Mouse (Mus musculus) hindbrain, embryonic 13.5 days (tissue): Measurements from ENCODE around the gene Tspan10. TPM values are rescaled to one million over a fixed set of nuclear protein-coding genes. Genes with fewer than 3 reads are reported as not detected.

ENCODE experiments used
- ATAC-seq: fragments of 200-750 bp; cut with Nextera tagmentation; 2 replicates; pipeline ENCODE4 v1.8.0; 2017; ENCODE audit warnings: moderate TSS enrichment; ENCODE audit not compliant: low FRiP score
- H3K27ac ChIP-seq: fragments of 300-500 bp; sonication (generic); 2 replicates; pipeline ENCODE4 v1.5.1; 2015; ENCODE audit warnings: inconsistent platforms, mild to moderate bottlenecking, moderate library complexity
- H3K27me3 ChIP-seq: fragments of 300-500 bp; sonication (generic); 2 replicates; pipeline ENCODE4 v1.6.1; 2015; ENCODE audit warnings: mild to moderate bottlenecking, inconsistent platforms
- H3K36me3 ChIP-seq: fragments of 300-500 bp; sonication (generic); 2 replicates; pipeline ENCODE4 v1.6.1; 2015; ENCODE audit warnings: mild to moderate bottlenecking, inconsistent platforms
- H3K4me1 ChIP-seq: fragments of 300-500 bp; sonication (generic); replicated peaks from 2 replicates; pipeline ENCODE4 v1.6.1; 2015; ENCODE audit warnings: inconsistent platforms
- H3K4me2 ChIP-seq: fragments of 300-500 bp; sonication (generic); 2 replicates; pipeline ENCODE4 v1.6.1; 2015; ENCODE audit warnings: inconsistent platforms, mild to moderate bottlenecking, moderate library complexity
- H3K4me3 ChIP-seq: fragments of 300-500 bp; sonication (generic); 2 replicates; pipeline ENCODE4 v1.5.1; 2015; ENCODE audit warnings: mild to moderate bottlenecking, inconsistent platforms
- H3K9ac ChIP-seq: fragments of 300-500 bp; sonication (generic); 2 replicates; pipeline ENCODE4 v1.6.1; 2015; ENCODE audit warnings: mild to moderate bottlenecking, inconsistent platforms
- H3K9me3 ChIP-seq: fragments of 300-500 bp; sonication (generic); 2 replicates; pipeline ENCODE4 v1.6.1; 2016; ENCODE audit warnings: inconsistent platforms
- WGBS: fragments of 180-500 bp; shearing (Covaris S2); methylation state at CpG from one replicate; pipeline ENCODE4 v1.1.7; 2015; 5-methylcytosine and 5-hydroxymethylcytosine counted together
- polyA plus RNA-seq: library from polyadenylated mRNA; unstranded; fragments of >200 nt; fragmentation: Nextera tagmentation; extraction: Ambion mirVana; gene quantifications from 2 replicates; pipeline ENCODE4 v1.2.1, GENCODE M21; 2015

Tspan10 gene
- polyA plus RNA-seq, 1 experiment from 2014 or later: not detected

DNA sequence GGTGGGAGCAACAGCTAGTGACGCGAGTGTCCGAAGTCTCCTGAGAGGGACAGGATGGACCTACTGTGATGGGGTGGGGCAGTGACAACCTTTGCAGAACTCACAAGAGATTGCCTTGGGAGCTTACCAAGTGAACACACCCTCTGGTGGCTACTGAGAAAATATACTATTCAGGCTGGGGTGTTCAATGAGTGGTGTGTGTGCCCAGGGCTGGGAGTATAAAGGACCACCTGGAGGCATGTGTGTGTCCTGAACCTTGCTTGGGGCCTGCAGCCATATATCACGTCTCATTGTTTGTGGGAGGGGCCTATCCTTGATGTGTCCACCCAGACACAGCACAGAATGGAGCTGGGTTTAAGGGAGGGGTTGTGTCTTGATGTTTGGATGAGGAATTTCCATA, 46.1 kb downstream of the Tspan10 start:
- Histone ChIP-seq H3K4me1 (peaks cover 57% of the 10 kb centered on the region), H3K9ac (no peak overlapping the region), H3K27me3 (no peaks in the 10 kb centered on the region), H3K36me3 (peaks cover 38% of the 10 kb centered on the region), H3K27ac (no peak overlapping the region), H3K4me2 (no peak overlapping the region), H3K4me3 (no peak overlapping the region), H3K9me3 (no peaks in the 10 kb centered on the region)
- 79% methylated on average over 4 of the region's 4 CpGs for WGBS
- ATAC-seq: no peak

DNA sequence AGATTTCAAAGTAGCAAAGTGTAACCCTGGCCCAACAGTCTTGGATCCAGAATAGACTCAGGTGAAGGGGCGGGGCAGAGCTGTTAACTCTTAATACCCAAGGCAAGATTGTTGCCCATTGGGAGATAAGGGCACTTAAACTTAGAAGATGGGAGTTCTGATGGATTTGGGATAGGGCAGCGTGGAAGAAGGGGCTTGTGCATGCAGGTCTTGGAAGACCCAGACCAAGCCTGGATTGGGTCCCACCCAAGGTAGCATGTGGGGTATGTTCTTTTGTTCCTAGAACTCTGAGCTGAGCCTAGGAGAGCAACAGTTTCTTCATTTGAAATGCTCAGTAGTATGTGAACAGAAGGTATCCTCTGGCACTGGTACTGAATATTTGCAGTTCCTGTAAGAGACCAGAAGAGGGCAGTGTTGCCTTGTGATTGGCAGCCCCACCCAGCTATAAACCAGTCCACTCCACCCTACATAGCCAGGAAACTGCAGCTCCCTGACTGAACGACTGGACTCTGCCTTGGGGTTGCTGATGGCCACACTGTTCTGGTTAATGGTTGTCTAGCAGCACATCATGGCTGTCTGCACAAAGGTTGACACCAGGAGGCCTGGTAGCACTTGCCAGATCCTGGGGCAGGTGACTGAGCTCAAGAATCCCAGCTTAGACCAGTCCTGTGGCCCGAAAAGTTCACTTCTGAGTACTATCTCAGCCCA, 46.8 kb downstream of the Tspan10 start:
- Histone ChIP-seq H3K9me3 (no peaks in the 10 kb centered on the region), H3K27me3 (no peaks in the 10 kb centered on the region), H3K4me2 (no peak overlapping the region), H3K4me1 (peaks cover 58% of the 10 kb centered on the region), H3K27ac (peak overlapping the region; percentile 20; the same call in 1 of the 2 replicates), H3K36me3 (peaks cover 38% of the 10 kb centered on the region), H3K4me3 (no peak overlapping the region; the same call in 1 of the 2 replicates), H3K9ac (no peak overlapping the region)
- 61% methylated on average over 4 of the region's 4 CpGs for WGBS
- peak; percentile 6; the same call in 1 of the 2 replicates for ATAC-seq

DNA sequence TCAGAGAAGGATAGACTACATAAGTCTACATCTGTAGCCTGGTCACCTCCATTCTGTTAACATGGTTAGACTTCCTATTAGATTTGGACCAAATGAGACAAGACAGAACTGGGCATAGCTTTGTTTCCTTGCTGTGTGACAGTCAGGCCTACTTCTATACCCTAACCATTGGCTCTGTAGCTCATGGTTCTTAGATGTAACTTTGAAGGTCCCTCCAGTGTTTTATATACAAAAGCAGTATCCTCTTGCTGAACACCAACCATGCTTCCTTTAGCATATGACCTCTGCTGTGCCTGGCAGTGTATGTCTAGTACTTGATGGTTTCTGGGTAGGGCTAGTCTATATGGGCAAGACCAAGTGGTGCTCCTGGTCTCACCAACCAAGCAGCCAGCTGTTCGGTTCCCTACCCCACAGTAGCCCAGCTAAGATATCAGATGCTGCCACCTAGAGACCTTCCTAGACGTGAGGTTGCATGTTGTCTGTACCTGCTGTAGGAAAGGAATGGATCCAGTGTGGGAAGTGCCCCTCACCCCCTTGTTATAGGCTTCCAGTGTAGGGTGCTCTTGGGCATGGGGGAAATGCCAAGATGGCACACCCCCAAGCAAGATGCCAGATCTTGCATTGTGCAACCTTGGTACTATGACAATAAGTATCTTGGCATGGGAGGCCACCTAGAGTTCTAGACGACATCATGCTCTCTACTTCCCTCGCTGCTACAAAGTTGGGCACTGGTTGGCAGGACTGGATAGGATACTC, 48.0 kb downstream of the Tspan10 start:
- H3K27ac ChIP-seq: peak overlapping the region; percentile 89
- H3K9ac ChIP-seq: no peak overlapping the region; the same call in 1 of the 2 replicates
- H3K9me3 ChIP-seq: no peaks in the 10 kb centered on the region
- H3K4me2 ChIP-seq: peak overlapping the region; percentile 97
- H3K4me1 ChIP-seq: peaks cover 52% of the 10 kb centered on the region
- ATAC-seq: no peak
- H3K27me3 ChIP-seq: no peaks in the 10 kb centered on the region
- H3K36me3 ChIP-seq: peaks cover 51% of the 10 kb centered on the region
- 29% methylated on average over 4 of the region's 4 CpGs for WGBS
- H3K4me3 ChIP-seq: no peak overlapping the region

DNA sequence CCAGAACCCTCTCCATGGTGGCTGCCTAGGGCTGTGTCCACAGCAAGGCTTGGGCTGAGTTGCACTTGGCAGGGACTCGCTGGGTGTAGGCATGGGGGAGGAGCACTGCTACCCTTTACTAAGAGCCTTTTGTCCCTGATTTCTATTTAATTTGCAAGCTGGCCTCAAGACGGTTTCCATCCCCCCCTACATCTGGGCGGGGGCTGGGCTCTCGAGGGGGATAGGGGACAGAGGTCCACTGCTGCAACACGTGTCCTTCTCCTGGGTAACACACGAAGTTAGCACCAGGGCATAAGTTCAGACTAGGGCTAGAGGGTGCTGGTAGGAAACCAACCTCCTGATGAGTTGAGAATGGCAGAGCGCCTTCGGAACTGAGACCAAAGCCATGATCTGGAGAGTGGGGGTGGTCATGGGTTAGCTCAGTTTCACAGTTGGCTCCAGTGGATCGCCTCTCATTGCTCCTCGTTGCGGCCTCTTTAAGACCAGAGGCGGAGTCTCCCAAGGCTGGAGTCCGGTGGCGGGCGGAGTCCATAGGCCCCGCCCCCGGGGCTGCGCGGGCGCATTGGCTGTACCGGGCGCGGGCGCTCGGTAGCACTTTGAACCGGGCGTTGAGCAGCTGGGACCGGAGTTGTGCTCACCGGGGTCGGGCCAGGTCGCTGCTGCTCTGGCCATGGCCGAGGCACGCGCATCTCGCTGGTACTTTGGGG, 49.0 kb downstream of the Tspan10 start, which contains the start of gene Slc25a10:
Gene Slc25a10 (plus strand): TSS at position 524 of the 707 bp plus-strand sequence.
- WGBS: under 1% methylated on average over 35 of the region's 35 CpGs

DNA sequence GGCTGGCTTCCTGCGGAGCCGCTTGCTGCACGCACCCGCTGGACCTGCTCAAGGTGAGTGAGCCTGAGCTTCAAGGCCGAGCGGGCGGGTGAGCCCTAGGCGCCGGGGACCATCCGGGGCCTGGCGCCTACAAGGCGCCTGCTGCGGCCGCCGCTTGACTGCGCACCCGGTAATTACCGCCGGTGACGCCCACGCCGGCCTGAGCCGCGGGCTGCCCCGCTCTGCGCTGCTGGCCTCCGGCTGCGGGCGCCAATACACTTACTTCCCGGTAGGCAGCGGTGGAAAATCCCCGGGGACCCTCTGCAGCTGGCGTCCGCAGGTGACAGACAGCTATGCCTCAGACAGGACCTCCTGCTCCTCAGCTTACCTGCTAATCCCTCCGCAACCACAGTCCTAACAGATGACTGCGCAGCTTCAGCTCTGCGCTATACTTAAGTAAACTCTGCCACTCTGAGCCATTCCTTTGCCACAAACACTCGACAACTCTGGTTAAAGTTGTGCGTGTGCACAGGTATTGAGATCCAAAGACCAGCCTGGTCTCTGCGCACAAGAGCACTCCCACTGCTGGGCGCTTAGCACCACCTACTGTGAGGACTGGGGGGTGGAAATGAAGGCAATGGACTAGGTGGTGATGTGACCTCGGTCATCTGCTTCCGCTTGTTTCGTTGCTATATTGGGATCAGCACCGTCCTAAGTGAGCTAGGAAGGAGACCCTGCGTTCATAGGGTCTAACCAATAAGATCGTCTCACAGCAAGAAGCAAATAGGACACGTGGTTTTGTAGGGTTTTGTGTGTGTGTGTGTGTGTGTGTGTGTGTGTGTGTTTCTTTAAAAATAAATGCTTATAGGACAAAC, 49.8 kb downstream of the Tspan10 start:
- Histone ChIP-seq H3K36me3 (peaks cover 55% of the 10 kb centered on the region), H3K27me3 (no peaks in the 10 kb centered on the region), H3K4me3 (peak overlapping the region; percentile 93), H3K9me3 (no peaks in the 10 kb centered on the region), H3K4me2 (peak overlapping the region; percentile 97), H3K4me1 (peaks cover 43% of the 10 kb centered on the region), H3K9ac (peak overlapping the region; percentile 94), H3K27ac (peak overlapping the region; percentile 89)
- under 1% methylated on average over 47 of the region's 48 CpGs for WGBS
- peak; percentile 57 for ATAC-seq

More for the DNA sequence above, 49.0 kb downstream of the Tspan10 start, which contains the start of gene Slc25a10:
- Histone ChIP-seq H3K36me3 (peaks cover 55% of the 10 kb centered on the region), H3K27ac (peak within 1 kb of the TSS; percentile 89), H3K4me1 (peaks cover 46% of the 10 kb centered on the region), H3K27me3 (no peaks in the 10 kb centered on the region), H3K4me3 (peak within 1 kb of the TSS; percentile 93), H3K9me3 (no peaks in the 10 kb centered on the region), H3K9ac (peak within 1 kb of the TSS; percentile 94), H3K4me2 (peak within 1 kb of the TSS; percentile 97)
- peak; percentile 86 for ATAC-seq

DNA sequence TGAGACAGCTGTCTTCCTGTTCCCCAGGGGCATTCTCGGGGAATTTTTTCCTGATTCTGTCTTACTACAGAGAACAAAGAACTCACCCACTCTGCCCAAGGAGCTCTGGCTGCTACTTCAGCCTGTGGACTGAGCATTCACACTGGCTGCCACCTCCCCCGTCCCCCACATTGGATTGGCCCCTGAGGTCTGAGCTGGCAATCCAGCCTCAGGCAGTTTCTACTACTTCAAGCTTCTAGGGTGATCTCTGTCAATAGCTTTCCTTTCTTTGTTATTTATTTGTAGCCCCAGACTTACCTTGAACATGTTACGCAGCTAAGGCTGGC, 50.4 kb downstream of the Tspan10 start:
- 26% methylated on average over 3 of the region's 3 CpGs for WGBS
- peak overlapping the region; percentile 97 for H3K4me2 ChIP-seq

DNA sequence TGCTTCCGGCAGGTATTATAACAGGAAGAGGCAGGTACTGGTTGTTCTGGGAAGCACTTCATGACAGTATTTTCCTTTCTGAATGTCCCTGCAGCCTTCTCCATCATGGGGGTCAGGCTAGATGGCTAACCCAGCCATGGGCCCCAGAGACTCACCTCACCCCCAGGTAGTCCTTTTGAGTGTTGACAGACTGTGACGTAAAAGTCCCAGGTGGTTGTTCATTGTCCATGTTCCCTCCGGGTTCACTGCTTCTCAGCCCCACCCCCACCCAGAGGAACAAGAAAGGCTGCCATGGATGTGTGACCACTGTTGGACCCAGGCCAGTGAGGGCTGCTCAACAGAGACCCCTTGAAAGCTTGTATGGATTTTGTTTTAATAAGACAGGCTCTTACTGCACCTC, 50.9 kb downstream of the Tspan10 start:
- H3K27me3 ChIP-seq: no peaks in the 10 kb centered on the region
- peak overlapping the region; percentile 97 for H3K4me2 ChIP-seq
- WGBS: 56% methylated on average over 3 of the region's 3 CpGs
- ATAC-seq: no peak
- peak overlapping the region; percentile 93 for H3K4me3 ChIP-seq
- H3K4me1 ChIP-seq: peaks cover 43% of the 10 kb centered on the region
- H3K27ac ChIP-seq: peak overlapping the region; percentile 89
- peak overlapping the region; percentile 94 for H3K9ac ChIP-seq
- H3K36me3 ChIP-seq: peaks cover 55% of the 10 kb centered on the region
- H3K9me3 ChIP-seq: no peaks in the 10 kb centered on the region

More for the DNA sequence above, 50.4 kb downstream of the Tspan10 start:
- Histone ChIP-seq H3K36me3 (peaks cover 55% of the 10 kb centered on the region), H3K4me1 (peaks cover 43% of the 10 kb centered on the region), H3K4me3 (peak overlapping the region; percentile 93), H3K27me3 (no peaks in the 10 kb centered on the region), H3K27ac (peak overlapping the region; percentile 89), H3K9ac (peak overlapping the region; percentile 94), H3K9me3 (no peaks in the 10 kb centered on the region)
- no peak for ATAC-seq

DNA sequence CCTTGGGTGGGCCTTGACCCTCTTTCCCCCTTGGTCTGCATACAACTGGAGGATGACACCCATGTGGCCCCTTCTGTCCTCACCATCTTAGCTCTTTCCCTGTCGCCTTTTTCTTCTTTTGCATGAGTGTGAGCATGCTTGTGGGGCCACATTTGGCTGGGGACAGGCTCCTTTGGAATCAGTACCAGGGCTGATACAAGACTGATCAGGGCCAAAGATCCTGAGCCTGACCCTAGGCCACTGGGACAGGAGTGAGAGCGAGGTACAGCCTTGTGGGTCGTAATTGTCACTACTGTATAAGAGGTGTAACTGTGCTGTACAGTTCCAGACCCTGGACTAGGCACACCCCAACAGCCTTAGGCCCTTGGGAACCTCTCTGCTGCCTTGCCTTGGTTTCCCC, 51.5 kb downstream of the Tspan10 start:
- Histone ChIP-seq H3K4me1 (peaks cover 43% of the 10 kb centered on the region), H3K36me3 (peaks cover 55% of the 10 kb centered on the region), H3K27ac (no peak overlapping the region), H3K4me2 (peak overlapping the region; percentile 97), H3K4me3 (peak overlapping the region; percentile 93; the same call in 1 of the 2 replicates), H3K9ac (peak overlapping the region; percentile 94), H3K9me3 (no peaks in the 10 kb centered on the region), H3K27me3 (no peaks in the 10 kb centered on the region)
- no peak for ATAC-seq
- 90% methylated on average over 3 of the region's 3 CpGs for WGBS

Other genes with a start within 250 kb of the Tspan10 start
- gene Bahcc1, start 209.7 kb upstream of the Tspan10 start, polyA plus RNA-seq: 13.6 and 17.0 TPM in 2 replicates
- 4,110 and 4,339 TPM in 2 replicates for gene Actg1, start 94.1 kb upstream of the Tspan10 start, polyA plus RNA-seq
- 1.6 and 2.6 TPM in 2 replicates for gene Fscn2, start 81.1 kb upstream of the Tspan10 start, polyA plus RNA-seq
- 74.6 and 82.4 TPM in 2 replicates for gene Faap100, start 63.9 kb upstream of the Tspan10 start, polyA plus RNA-seq
- gene Nploc4, start 4.9 kb upstream of the Tspan10 start, polyA plus RNA-seq: 32.5 and 33.8 TPM in 2 replicates
- gene Pde6g, start 10.9 kb downstream of the Tspan10 start, polyA plus RNA-seq: 0.36 and 0.44 TPM in 2 replicates
- gene Oxld1, start 15.4 kb downstream of the Tspan10 start, polyA plus RNA-seq: 10.5 and 10.6 TPM in 2 replicates
- gene Ccdc137, start 15.5 kb downstream of the Tspan10 start, polyA plus RNA-seq: 26.3 and 27.3 TPM in 2 replicates
- gene Arl16, start 25.0 kb downstream of the Tspan10 start, polyA plus RNA-seq: 58.9 and 63.2 TPM in 2 replicates
- 108 TPM in 2 replicates for gene Mrpl12, start 42.0 kb downstream of the Tspan10 start, polyA plus RNA-seq
- 32.0 and 32.8 TPM in 2 replicates for gene Slc25a10, start 49.2 kb downstream of the Tspan10 start, polyA plus RNA-seq
- gene Gcgr, start 88.1 kb downstream of the Tspan10 start, polyA plus RNA-seq: 0.19 and 0.30 TPM in 2 replicates
- 234 and 241 TPM in 2 replicates for gene Mcrip1, start 107.1 kb downstream of the Tspan10 start, polyA plus RNA-seq
- gene Ppp1r27, start 108.5 kb downstream of the Tspan10 start, polyA plus RNA-seq: not detected in 2 replicates
- gene P4hb, start 130.6 kb downstream of the Tspan10 start, polyA plus RNA-seq: 289 and 294 TPM in 2 replicates
- 471 and 481 TPM in 2 replicates for gene Arhgdia, start 139.0 kb downstream of the Tspan10 start, polyA plus RNA-seq
- gene Alyref, start 155.7 kb downstream of the Tspan10 start, polyA plus RNA-seq: 267 and 290 TPM in 2 replicates
- gene Anapc11, start 155.8 kb downstream of the Tspan10 start, polyA plus RNA-seq: 179 and 192 TPM in 2 replicates
- 0.79 and 1.3 TPM in 2 replicates for gene Npb, start 165.8 kb downstream of the Tspan10 start, polyA plus RNA-seq
- gene Pcyt2, start 175.3 kb downstream of the Tspan10 start, polyA plus RNA-seq: 169 and 174 TPM in 2 replicates
- 50.4 and 50.6 TPM in 2 replicates for gene Sirt7, start 182.6 kb downstream of the Tspan10 start, polyA plus RNA-seq
- 27.5 and 30.8 TPM in 2 replicates for gene Mafg, start 191.0 kb downstream of the Tspan10 start, polyA plus RNA-seq
- 22.9 and 23.3 TPM in 2 replicates for gene Pycr1, start 201.1 kb downstream of the Tspan10 start, polyA plus RNA-seq
- gene Myadml2, start 205.5 kb downstream of the Tspan10 start, polyA plus RNA-seq: 0.36 and 0.77 TPM in 2 replicates
- 0.91 and 0.98 TPM in 2 replicates for gene Notum, start 218.5 kb downstream of the Tspan10 start, polyA plus RNA-seq
- 152 and 161 TPM in 2 replicates for gene Aspscr1, start 230.3 kb downstream of the Tspan10 start, polyA plus RNA-seq